Mouse (Mus musculus) bone marrow, adult 2 months (tissue): ENCODE results near the gene Ice2.

ENCODE experiments used
- CTCF ChIP-seq: fragments of 200-500 bp; IDR thresholded peaks from 2 replicates; pipeline ENCODE4 v1.5.1; 2011; ENCODE audit warnings: low read length, control low read depth; ENCODE audit not compliant: control insufficient read depth, insufficient read depth
- POLR2A ChIP-seq: fragments of 200-500 bp; IDR thresholded peaks from 2 replicates; pipeline ENCODE4 v1.6.1; 2011; ENCODE audit warnings: low read depth, mild to moderate bottlenecking, control low read depth, low read length, borderline replicate concordance; ENCODE audit not compliant: control insufficient read depth

- no peak for TF ChIP-seq POLR2A
- no peak for TF ChIP-seq CTCF
Measured at GRCm38 (mm10) chr9:69456406-69457075, 58.8 kb downstream of the Ice2 start.
